Mouse (Mus musculus) embryonic facial prominence, embryonic 10.5 days (tissue): ENCODE measurements at regions not wholly inside any gene's neighbourhood (a gene's known extent, or its start where the extent isn't known, plus 50 kb on each side); places are given as distances from the start of the nearest gene placed in this dataset.

Experiments
- DNase-seq: peaks from one replicate; pipeline ENCODE4 v3.0.0-alpha.2; 2017; ENCODE audit warnings: low spot score
- H3K27ac ChIP-seq: fragments of 300-500 bp; sonication (generic); replicated peaks from 2 replicates; pipeline ENCODE4 v1.5.1; 2016; ENCODE audit warnings: mild to moderate bottlenecking
- H3K27me3 ChIP-seq: fragments of 300-500 bp; sonication (generic); replicated peaks from 2 replicates; pipeline ENCODE4 v1.6.1; 2016; ENCODE audit warnings: low read depth, mild to moderate bottlenecking; ENCODE audit not compliant: poor library complexity, severe bottlenecking
- H3K36me3 ChIP-seq: fragments of 300-500 bp; sonication (generic); replicated peaks from 2 replicates; pipeline ENCODE4 v1.6.1; 2016; ENCODE audit warnings: mild to moderate bottlenecking, moderate library complexity
- H3K4me1 ChIP-seq: fragments of 300-500 bp; sonication (generic); 2 replicates; pipeline ENCODE4 v1.6.1; 2016
- H3K4me3 ChIP-seq: fragments of 300-500 bp; sonication (generic); 2 replicates; pipeline ENCODE4 v1.5.1; 2016; ENCODE audit warnings: mild to moderate bottlenecking, moderate library complexity
- H3K9me3 ChIP-seq: fragments of 300-500 bp; sonication (generic); 2 replicates; pipeline ENCODE4 v1.6.1; 2016; ENCODE audit warnings: mild to moderate bottlenecking
- WGBS: fragments of 180-500 bp; shearing (Covaris S2); methylation state at CpG from one replicate; pipeline ENCODE4 v1.1.7; 2016; 5-methylcytosine and 5-hydroxymethylcytosine counted together

DNA sequence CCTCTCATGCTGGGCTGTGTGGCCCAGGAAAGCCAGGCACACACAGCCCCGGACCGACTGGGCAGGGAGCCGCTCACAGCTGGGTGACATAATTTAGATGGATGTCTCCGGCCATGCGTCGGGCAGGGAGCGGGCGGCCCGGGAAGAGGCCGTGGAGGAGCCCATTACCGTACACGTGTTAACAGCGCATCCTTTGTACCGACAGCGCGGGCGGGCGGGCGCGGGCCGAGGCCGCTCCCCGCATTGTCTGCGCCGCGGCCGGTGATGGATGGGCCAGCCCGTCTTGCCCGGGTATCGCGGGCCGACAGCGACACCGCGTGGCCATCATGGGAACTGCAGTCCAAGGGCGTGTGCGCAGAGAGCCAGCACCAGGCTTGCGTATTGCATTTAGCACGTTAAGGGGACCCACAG, 98.6 kb downstream of the Cryba4 start:
- DNase-seq = peak; percentile 91
- Histone ChIP-seq H3K4me1 (peaks cover 33% of the 10 kb centered on the region), H3K27ac (peak overlapping the region; percentile 78), H3K9me3 (no peaks in the 10 kb centered on the region), H3K36me3 (no peaks in the 10 kb centered on the region), H3K4me3 (peak overlapping the region; percentile 53), H3K27me3 (peaks cover 62% of the 10 kb centered on the region)
- WGBS = under 1% methylated on average over 39 of the region's 39 CpGs

DNA sequence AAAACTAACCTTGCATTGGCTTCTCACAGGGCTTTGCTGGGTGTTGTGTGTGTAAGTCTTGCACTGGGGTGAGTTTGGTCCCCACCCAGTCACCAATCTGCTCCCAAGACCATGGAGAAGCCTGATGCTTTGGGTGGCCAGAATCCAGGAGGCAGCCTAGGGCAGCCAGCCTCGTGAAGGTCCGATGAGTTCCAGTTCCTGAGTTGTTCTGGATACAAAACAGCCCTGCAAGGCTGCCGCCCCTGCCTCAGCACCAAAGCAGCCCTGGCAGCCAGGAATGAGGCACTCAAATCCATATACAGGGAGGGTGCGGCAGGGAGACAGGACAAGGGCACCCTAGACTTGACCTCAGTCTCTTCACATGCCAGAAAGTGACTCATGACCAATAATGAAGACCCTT, 97.7 kb downstream of the Cryba4 start:
- no peaks in the 10 kb centered on the region for H3K36me3 ChIP-seq
- H3K4me1 ChIP-seq = peaks cover 30% of the 10 kb centered on the region
- no peaks in the 10 kb centered on the region for H3K9me3 ChIP-seq
- WGBS = 65% methylated on average over 4 of the region's 4 CpGs
- no peak for DNase-seq
- H3K27ac ChIP-seq = no peak overlapping the region
- H3K4me3 ChIP-seq = no peak overlapping the region
- H3K27me3 ChIP-seq = peaks cover 69% of the 10 kb centered on the region

DNA sequence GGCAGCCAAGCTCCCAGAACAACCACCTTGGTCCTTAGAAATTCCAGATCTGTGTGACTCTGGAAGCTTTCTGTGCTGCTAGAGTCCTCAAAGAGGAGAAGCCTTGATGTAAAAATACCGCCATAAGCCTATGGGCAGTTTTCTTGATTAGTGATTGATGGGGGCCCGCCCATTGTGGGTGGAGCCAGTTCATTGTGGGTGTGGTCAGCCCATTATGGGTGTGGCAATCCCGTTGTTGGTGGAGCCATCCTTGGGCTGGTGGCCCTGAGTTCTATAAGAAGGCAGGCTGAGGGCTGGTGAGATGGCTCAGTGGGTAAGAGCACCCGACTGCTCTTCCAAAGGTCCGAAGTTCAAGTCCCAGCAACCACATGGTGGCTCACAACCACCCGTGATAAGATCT, 97.3 kb downstream of the Cryba4 start:
- H3K27me3 ChIP-seq = peaks cover 73% of the 10 kb centered on the region

DNA sequence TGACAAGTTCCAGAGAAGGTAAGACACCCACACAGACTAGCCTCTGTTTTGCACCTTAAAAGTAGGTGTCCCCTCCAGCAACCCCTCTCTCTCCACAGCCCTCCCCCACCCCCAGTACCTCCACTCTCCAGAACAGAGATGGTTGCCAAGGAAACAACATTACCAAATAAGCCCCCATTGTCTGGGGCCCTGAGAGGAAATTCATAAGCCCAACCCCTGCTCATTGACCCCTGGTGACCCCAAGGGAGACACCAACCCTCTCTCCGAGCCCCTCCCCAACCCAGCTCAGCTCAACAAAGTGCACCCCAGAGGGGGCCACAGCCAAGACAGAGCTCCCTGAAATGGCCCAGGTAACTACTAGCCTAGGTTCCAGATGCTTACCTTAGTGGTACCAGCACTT, 96.3 kb downstream of the Cryba4 start:
- Histone ChIP-seq H3K36me3 (no peaks in the 10 kb centered on the region), H3K27ac (no peak overlapping the region), H3K4me3 (no peak overlapping the region), H3K4me1 (peaks cover 43% of the 10 kb centered on the region), H3K27me3 (peaks cover 81% of the 10 kb centered on the region), H3K9me3 (no peaks in the 10 kb centered on the region)
- DNase-seq = peak; percentile 39
- 17% methylated on average over 1 of the region's 1 CpGs for WGBS

More for the DNA sequence above, 97.3 kb downstream of the Cryba4 start:
- whole genome bisulfite sequencing = 77% methylated on average over 6 of the region's 6 CpGs
- no peak overlapping the region for H3K27ac ChIP-seq
- H3K4me3 ChIP-seq = no peak overlapping the region
- H3K9me3 ChIP-seq = no peaks in the 10 kb centered on the region
- H3K36me3 ChIP-seq = no peaks in the 10 kb centered on the region
- DNase-seq = no peak
- peaks cover 34% of the 10 kb centered on the region for H3K4me1 ChIP-seq

DNA sequence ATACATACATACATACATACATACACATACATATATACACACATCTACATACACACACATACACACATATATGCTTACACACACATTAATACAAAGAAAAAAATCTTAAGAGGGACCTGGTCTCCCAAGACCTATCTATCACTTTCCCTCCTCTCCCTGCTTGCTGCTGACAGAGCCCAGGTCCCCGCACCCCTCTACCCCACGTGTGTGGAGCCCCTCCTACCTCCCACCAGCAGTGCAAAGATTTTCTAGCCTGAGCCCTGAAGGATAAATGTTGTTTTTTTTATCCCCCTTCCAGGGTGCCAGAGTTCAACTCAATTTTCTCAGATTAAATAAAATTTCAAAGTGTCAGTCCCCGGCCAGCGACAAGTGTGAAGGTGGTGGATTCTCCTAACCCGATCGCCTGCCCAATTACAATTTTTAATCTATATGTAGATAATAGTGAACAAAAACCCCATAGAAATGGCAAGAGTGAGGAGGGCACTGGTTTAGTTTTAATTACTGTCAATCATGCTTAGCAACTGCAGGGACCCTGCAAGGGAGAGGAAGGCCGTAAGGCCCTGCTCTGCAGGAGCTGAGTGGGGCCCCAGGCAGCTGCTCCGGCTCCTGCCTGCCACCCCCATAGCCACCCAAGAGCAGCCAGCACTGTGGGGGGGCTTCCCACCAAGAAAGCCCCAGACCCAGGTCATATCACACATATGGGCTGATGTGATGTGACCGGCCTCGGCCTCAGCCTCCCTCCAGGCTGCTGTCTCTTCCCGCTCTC, 85.7 kb downstream of the Cryba4 start:
- Histone ChIP-seq H3K4me1 (peaks cover 51% of the 10 kb centered on the region), H3K9me3 (no peaks in the 10 kb centered on the region), H3K4me3 (no peak overlapping the region), H3K36me3 (no peaks in the 10 kb centered on the region), H3K27ac (peak overlapping the region; percentile 70), H3K27me3 (peaks cover 26% of the 10 kb centered on the region)
- no peak for DNase-seq
- 40% methylated on average over 11 of the region's 11 CpGs for WGBS

DNA sequence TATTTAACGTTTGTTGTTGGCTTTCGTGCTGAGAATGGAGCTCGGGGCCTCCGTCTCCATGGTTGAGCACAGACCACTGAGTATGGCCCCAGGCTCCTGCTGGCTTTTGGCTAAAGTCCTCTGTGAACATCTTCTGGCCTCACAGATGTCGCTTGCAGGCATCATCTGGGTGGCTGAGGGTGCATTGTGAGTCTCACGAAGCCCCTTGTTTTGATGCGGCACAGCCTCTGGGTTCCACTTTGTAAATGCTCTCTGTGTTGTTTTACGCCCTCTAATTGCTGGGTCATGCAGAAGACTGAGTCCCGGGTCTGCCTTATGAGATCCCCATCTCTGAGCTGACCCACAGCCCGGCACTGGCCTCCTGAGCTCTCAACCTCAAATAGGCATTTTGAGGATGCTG, 84.5 kb downstream of the Cryba4 start:
- Histone ChIP-seq H3K4me1 (peaks cover 44% of the 10 kb centered on the region), H3K36me3 (no peaks in the 10 kb centered on the region), H3K9me3 (no peaks in the 10 kb centered on the region), H3K27me3 (peaks cover 20% of the 10 kb centered on the region), H3K4me3 (no peak overlapping the region), H3K27ac (no peak overlapping the region)
- DNase-seq = no peak
- 53% methylated on average over 10 of the region's 10 CpGs for WGBS

DNA sequence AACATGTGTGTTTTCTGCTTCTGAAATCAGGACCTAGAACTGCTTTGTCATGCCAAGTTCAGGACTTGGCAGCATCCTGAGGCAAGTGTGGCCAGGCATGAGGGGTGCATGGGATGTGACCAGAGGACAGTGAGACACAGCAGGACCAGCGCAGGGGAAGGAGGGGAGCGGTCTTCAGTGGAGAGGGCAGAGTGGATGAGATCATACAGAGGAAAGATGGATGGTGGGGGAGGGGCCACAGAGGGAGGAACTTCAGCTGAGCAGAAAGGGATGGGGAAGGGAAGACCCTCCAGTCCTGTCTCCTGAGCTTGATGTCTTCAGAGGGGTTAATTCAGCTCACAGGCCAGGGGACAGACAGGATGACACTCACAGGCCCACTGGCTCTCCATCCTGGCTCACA, 81.0 kb downstream of the Cryba4 start:
- Histone ChIP-seq H3K9me3 (no peaks in the 10 kb centered on the region), H3K27me3 (no peaks in the 10 kb centered on the region), H3K4me3 (no peak overlapping the region), H3K4me1 (peaks cover 48% of the 10 kb centered on the region), H3K36me3 (no peaks in the 10 kb centered on the region), H3K27ac (peak overlapping the region; percentile 41; the same call in 1 of the 2 replicates)
- 89% methylated on average over 2 of the region's 2 CpGs for WGBS
- no peak for DNase-seq

DNA sequence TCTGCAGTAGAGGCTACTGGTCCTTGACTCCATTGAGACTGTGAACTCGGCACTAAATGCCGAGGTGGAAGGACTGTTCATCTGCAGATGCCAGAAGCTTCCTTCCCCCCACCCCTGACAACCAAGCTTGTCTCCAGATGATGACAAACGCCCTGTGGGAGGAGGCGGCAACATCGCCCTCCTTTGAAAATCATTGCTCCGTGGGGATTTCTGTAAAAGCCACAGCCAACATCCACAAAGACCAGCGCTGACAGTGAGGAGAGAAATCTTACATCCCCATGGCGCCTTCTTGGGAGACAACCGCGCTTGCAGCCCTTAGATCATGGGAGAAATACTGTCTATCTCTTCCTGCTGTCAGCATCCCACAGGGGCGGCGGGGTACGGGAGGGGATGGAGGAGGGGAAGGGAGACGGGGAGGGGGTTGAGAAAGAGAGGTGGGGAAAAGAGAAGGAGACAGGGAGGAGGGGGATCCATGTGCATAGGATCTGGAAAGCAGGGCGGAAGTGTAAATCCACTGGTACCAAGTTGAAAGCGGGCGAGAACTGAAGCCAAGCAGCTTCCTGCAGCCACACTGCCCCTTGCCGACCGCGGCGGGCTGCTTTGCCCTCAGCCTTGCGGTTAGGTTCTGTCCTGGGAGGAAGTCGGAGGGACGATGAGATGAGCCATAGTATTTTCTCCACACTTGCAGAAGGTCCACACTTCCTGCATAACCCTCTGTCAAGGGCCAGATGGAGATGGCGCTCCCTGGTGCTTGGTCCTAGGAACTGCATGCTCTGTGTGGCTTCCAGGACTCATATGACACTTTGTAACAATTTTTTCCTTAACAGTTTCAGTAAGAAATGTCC, 72.9 kb downstream of the Cryba4 start:
- peak overlapping the region; percentile 65 for H3K27ac ChIP-seq
- H3K4me1 ChIP-seq = peaks cover 34% of the 10 kb centered on the region
- no peaks in the 10 kb centered on the region for H3K9me3 ChIP-seq
- H3K36me3 ChIP-seq = no peaks in the 10 kb centered on the region
- peaks cover 22% of the 10 kb centered on the region; the same call in 1 of the 2 replicates for H3K27me3 ChIP-seq
- 28% methylated on average over 25 of the region's 25 CpGs for WGBS
- H3K4me3 ChIP-seq = peak overlapping the region; percentile 51
- peak; percentile 72 for DNase-seq

DNA sequence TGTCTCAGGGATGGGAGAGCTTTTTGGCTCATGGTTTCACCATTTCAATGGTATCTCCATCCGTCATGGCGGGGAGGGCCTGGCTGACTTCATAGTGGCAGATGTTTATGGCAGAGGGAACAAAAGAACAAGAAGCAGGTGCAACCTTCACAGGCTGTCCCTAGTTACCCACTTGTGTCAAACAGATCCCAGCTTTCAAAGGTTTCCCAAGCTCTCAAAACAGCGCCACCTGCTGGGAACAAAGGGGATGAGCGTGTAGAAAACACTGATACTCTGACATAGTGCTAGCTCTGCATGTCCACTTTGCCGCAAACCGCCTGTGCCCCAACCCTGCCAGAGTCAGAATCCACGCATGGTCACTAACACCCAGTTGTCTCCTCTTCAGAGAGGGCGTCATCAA, 69.5 kb downstream of the Cryba4 start:
- no peaks in the 10 kb centered on the region for H3K9me3 ChIP-seq
- peaks cover 20% of the 10 kb centered on the region for H3K4me1 ChIP-seq
- peak; percentile 59 for DNase-seq
- H3K4me3 ChIP-seq = no peak overlapping the region
- 39% methylated on average over 8 of the region's 8 CpGs for WGBS
- H3K36me3 ChIP-seq = no peaks in the 10 kb centered on the region
- peaks cover 34% of the 10 kb centered on the region; the same call in 1 of the 2 replicates for H3K27me3 ChIP-seq
- no peak overlapping the region for H3K27ac ChIP-seq

DNA sequence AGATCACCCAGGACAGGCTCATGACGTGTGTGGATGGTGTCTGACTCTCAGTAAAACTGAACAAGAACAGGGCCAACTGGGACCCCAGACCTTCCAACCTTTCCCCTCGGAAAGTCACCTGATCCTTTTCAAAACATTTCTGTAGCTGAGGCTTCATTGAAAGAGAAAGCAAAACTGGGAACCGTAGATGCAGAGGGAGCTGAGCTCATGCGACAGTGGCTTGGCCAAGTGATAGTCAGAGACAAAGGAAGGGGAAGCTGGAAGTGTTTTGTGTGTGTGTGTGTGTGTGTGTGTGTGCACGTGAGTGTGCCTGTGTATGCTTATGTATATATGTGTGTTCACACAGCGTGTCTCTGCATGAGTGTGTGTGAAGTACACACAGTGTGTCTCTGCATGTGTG, 56.7 kb downstream of the Cryba4 start:
- DNase-seq = no peak
- H3K36me3 ChIP-seq = no peaks in the 10 kb centered on the region
- 59% methylated on average over 6 of the region's 6 CpGs for WGBS
- peaks cover 20% of the 10 kb centered on the region for H3K4me1 ChIP-seq
- H3K27ac ChIP-seq = peak overlapping the region; percentile 1; the same call in 1 of the 2 replicates
- H3K27me3 ChIP-seq = no peaks in the 10 kb centered on the region
- no peaks in the 10 kb centered on the region for H3K9me3 ChIP-seq
- H3K4me3 ChIP-seq = no peak overlapping the region
